Mouse (Mus musculus) cerebellum, adult 2 months (tissue): ENCODE data around the gene Trim2.

Experiments
- CTCF ChIP-seq: fragments of 200-500 bp; IDR thresholded peaks from 2 replicates; pipeline ENCODE4 v1.5.1; 2011; ENCODE audit warnings: low read depth, mild to moderate bottlenecking, control low read depth, low read length, moderate library complexity, borderline replicate concordance; ENCODE audit not compliant: insufficient read depth
- POLR2A ChIP-seq: fragments of 200-500 bp; IDR thresholded peaks from 2 replicates; pipeline ENCODE4 v1.6.1; 2011; ENCODE audit warnings: low read length, control low read depth, borderline replicate concordance; ENCODE audit not compliant: insufficient read depth

- TF ChIP-seq POLR2A (no peak), CTCF (no peak)
Observed at GRCm38 (mm10) chr3:84343101-84343500, 36.4 kb upstream of the Trim2 start.
